Mouse (Mus musculus): Measurements from ENCODE around the gene Pax6.

Pax6 gene

GRCm38 (mm10) chr2:105682634-105683351 is 14.1 kb downstream of the Pax6 start:
- in situ Hi-C loops (cut with MboI; ENCODE audit: low sequenced_read_pairs), result no loop called here

- in situ Hi-C loops (cut with MboI; ENCODE audit: low sequenced_read_pairs), result no loop called here
Measured at GRCm38 (mm10) chr2:105683771-105684410, 15.2 kb downstream of the Pax6 start.

- in situ Hi-C loops (cut with MboI; ENCODE audit: low sequenced_read_pairs), result no loop called here
Measured at GRCm38 (mm10) chr2:105684991-105685650, 16.4 kb downstream of the Pax6 start.

- in situ Hi-C loops (cut with MboI; ENCODE audit: low sequenced_read_pairs), result no loop called here
Measured at GRCm38 (mm10) chr2:105685651-105686050, 17.0 kb downstream of the Pax6 start.

GRCm38 (mm10) chr2:105686363-105687316 is 17.9 kb downstream of the Pax6 start:
- in situ Hi-C loops (cut with MboI; ENCODE audit: low sequenced_read_pairs), result no loop called here

- in situ Hi-C loops (cut with MboI; ENCODE audit: low sequenced_read_pairs), result no loop called here
Measured at GRCm38 (mm10) chr2:105687317-105687991, 18.8 kb downstream of the Pax6 start.

GRCm38 (mm10) chr2:105688011-105688410 is 19.3 kb downstream of the Pax6 start:
- in situ Hi-C loops (cut with MboI; ENCODE audit: low sequenced_read_pairs), result no loop called here

- in situ Hi-C loops (cut with MboI; ENCODE audit: low sequenced_read_pairs), result no loop called here
Measured at GRCm38 (mm10) chr2:105688436-105689303, 20.0 kb downstream of the Pax6 start.

GRCm38 (mm10) chr2:105689304-105689770 is 20.6 kb downstream of the Pax6 start:
- in situ Hi-C loops (cut with MboI; ENCODE audit: low sequenced_read_pairs), result no loop called here

GRCm38 (mm10) chr2:105689771-105690639 is 21.3 kb downstream of the Pax6 start:
- in situ Hi-C loops (cut with MboI; ENCODE audit: low sequenced_read_pairs), result no loop called here

- in situ Hi-C loops (cut with MboI; ENCODE audit: low sequenced_read_pairs), result no loop called here
Measured at GRCm38 (mm10) chr2:105691296-105691695, 22.6 kb downstream of the Pax6 start.

GRCm38 (mm10) chr2:105697741-105698140 is 29.0 kb downstream of the Pax6 start:
- in situ Hi-C loops (cut with MboI; ENCODE audit: low sequenced_read_pairs), result no loop called here

GRCm38 (mm10) chr2:105698631-105699030 is 29.9 kb downstream of the Pax6 start:
- in situ Hi-C loops (cut with MboI; ENCODE audit: low sequenced_read_pairs), result no loop called here

GRCm38 (mm10) chr2:105701781-105702180 is 33.1 kb downstream of the Pax6 start:
- in situ Hi-C loops (cut with MboI; ENCODE audit: low sequenced_read_pairs), result no loop called here

GRCm38 (mm10) chr2:105702586-105702985 is 33.9 kb downstream of the Pax6 start:
- in situ Hi-C loops (cut with MboI; ENCODE audit: low sequenced_read_pairs), result no loop called here

GRCm38 (mm10) chr2:105705320-105705719 is 36.6 kb downstream of the Pax6 start:
- in situ Hi-C loops (cut with MboI; ENCODE audit: low sequenced_read_pairs), result no loop called here

GRCm38 (mm10) chr2:105709126-105709525 is 40.4 kb downstream of the Pax6 start:
- in situ Hi-C loops (cut with MboI; ENCODE audit: low sequenced_read_pairs), result no loop called here

GRCm38 (mm10) chr2:105710511-105710910 is 41.8 kb downstream of the Pax6 start:
- in situ Hi-C loops (cut with MboI; ENCODE audit: low sequenced_read_pairs), result no loop called here

All from CH12F3 (cell line).